Mouse (Mus musculus) liver, embryonic 11.5 days (tissue): ENCODE results near the gene Cpa4. TPM values are rescaled to one million over a fixed set of nuclear protein-coding genes. Genes with fewer than 3 reads are reported as not detected.
A peak's percentile ranks its signal among the peaks of the same experiment; 100 is the strongest.

Experiments
- ATAC-seq: fragments of 200-750 bp; cut with Nextera tagmentation; replicated peaks from 2 replicates; pipeline ENCODE4 v1.8.0; 2017; ENCODE audit warnings: moderate number of reproducible peaks, mild to moderate bottlenecking, moderate TSS enrichment, moderate library complexity; ENCODE audit not compliant: low FRiP score
- DNase-seq: peaks from one replicate; pipeline ENCODE4 v3.0.0-alpha.2; 2017; ENCODE audit warnings: low spot score
- H3K27ac ChIP-seq: fragments of 300-500 bp; sonication (generic); 2 replicates; pipeline ENCODE4 v1.5.1; 2014; ENCODE audit warnings: mild to moderate bottlenecking, low read depth, low read length, control low read depth
- H3K27me3 ChIP-seq: fragments of 300-500 bp; sonication (generic); replicated peaks from 2 replicates; pipeline ENCODE4 v1.6.1; 2014; ENCODE audit warnings: low read length, mixed read lengths; ENCODE audit not compliant: control insufficient read depth, insufficient read depth
- H3K36me3 ChIP-seq: fragments of 300-500 bp; sonication (generic); 2 replicates; pipeline ENCODE4 v1.6.1; 2014; ENCODE audit warnings: mild to moderate bottlenecking, low read length, moderate library complexity, mixed read lengths; ENCODE audit not compliant: control insufficient read depth, insufficient read depth
- H3K4me1 ChIP-seq: fragments of 300-500 bp; sonication (generic); replicated peaks from 2 replicates; pipeline ENCODE4 v1.6.1; 2014; ENCODE audit warnings: low read length, mixed read lengths; ENCODE audit not compliant: control insufficient read depth, insufficient read depth
- H3K4me2 ChIP-seq: fragments of 300-500 bp; sonication (generic); 2 replicates; pipeline ENCODE4 v1.6.1; 2014; ENCODE audit warnings: mild to moderate bottlenecking, control low read depth, moderate library complexity
- H3K4me3 ChIP-seq: fragments of 300-500 bp; sonication (generic); 2 replicates; pipeline ENCODE4 v1.5.1; 2014; ENCODE audit warnings: low read depth, low read length, control low read depth
- H3K9ac ChIP-seq: fragments of 300-500 bp; sonication (generic); 2 replicates; pipeline ENCODE4 v1.6.1; 2014; ENCODE audit warnings: low read depth, low read length, control low read depth
- H3K9me3 ChIP-seq: fragments of 300-500 bp; sonication (generic); 2 replicates; pipeline ENCODE4 v1.6.1; 2016; ENCODE audit warnings: low read length, inconsistent platforms, mixed read lengths; ENCODE audit not compliant: control insufficient read depth
- WGBS: fragments of 180-500 bp; shearing (Covaris S2); extraction: QIAGEN DNeasy Blood & Tissue Kit; methylation state at CpG from one replicate; pipeline ENCODE4 v1.1.7; 2014; 5-methylcytosine and 5-hydroxymethylcytosine counted together
- polyA plus RNA-seq: library from polyadenylated mRNA; unstranded; fragments of >200 nt; fragmentation: Nextera tagmentation; extraction: Ambion mirVana; gene quantifications from 2 replicates; pipeline ENCODE4 v1.2.1, GENCODE M21; 2014

Cpa4 gene
- polyA plus RNA-seq, 1 experiment from 2014 or later: 0.44 TPM

GRCm38 (mm10) chr6:30614251-30614650 lies 46.1 kb downstream of the Cpa4 start:
- no peaks in the 10 kb centered on the region for H3K9me3 ChIP-seq
- DNase-seq (no peak), ATAC-seq (no peak)
- WGBS: 81% methylated on average over 6 of the region's 6 CpGs
- no peak overlapping the region for H3K4me2 ChIP-seq
- no peak overlapping the region for H3K27ac ChIP-seq
- no peak overlapping the region for H3K4me3 ChIP-seq
- peaks cover 38% of the 10 kb centered on the region for H3K27me3 ChIP-seq
- peaks cover 16% of the 10 kb centered on the region for H3K4me1 ChIP-seq
- no peaks in the 10 kb centered on the region for H3K36me3 ChIP-seq
- no peak overlapping the region for H3K9ac ChIP-seq

GRCm38 (mm10) chr6:30615741-30616140 lies 47.6 kb downstream of the Cpa4 start:
- DNase-seq (no peak), ATAC-seq (no peak)
- H3K27ac ChIP-seq: no peak overlapping the region
- peaks cover 16% of the 10 kb centered on the region for H3K4me1 ChIP-seq
- no peaks in the 10 kb centered on the region for H3K9me3 ChIP-seq
- peaks cover 40% of the 10 kb centered on the region for H3K27me3 ChIP-seq
- no peaks in the 10 kb centered on the region for H3K36me3 ChIP-seq
- no peak overlapping the region for H3K4me3 ChIP-seq
- H3K4me2 ChIP-seq: no peak overlapping the region
- WGBS: 41% methylated on average over 4 of the region's 4 CpGs
- H3K9ac ChIP-seq: no peak overlapping the region

GRCm38 (mm10) chr6:30616491-30616941 lies 48.3 kb downstream of the Cpa4 start:
- H3K9me3 ChIP-seq: no peaks in the 10 kb centered on the region
- H3K4me3 ChIP-seq: no peak overlapping the region
- H3K4me2 ChIP-seq: peak overlapping the region; percentile 33; the same call in 1 of the 2 replicates
- no peak for DNase-seq
- no peak for ATAC-seq
- H3K27me3 ChIP-seq: peaks cover 40% of the 10 kb centered on the region
- H3K27ac ChIP-seq: no peak overlapping the region; the same call in 1 of the 2 replicates
- WGBS: 7% methylated on average over 8 of the region's 8 CpGs
- no peak overlapping the region for H3K9ac ChIP-seq
- no peaks in the 10 kb centered on the region for H3K36me3 ChIP-seq
- H3K4me1 ChIP-seq: peaks cover 16% of the 10 kb centered on the region

- H3K27ac ChIP-seq: no peak overlapping the region
- no peak overlapping the region for H3K9ac ChIP-seq
- peaks cover 16% of the 10 kb centered on the region for H3K4me1 ChIP-seq
- H3K9me3 ChIP-seq: no peaks in the 10 kb centered on the region
- H3K4me3 ChIP-seq: peak overlapping the region; percentile 20; the same call in 1 of the 2 replicates
- peaks cover 36% of the 10 kb centered on the region for H3K27me3 ChIP-seq
- no peaks in the 10 kb centered on the region for H3K36me3 ChIP-seq
- H3K4me2 ChIP-seq: peak overlapping the region; percentile 33
- 9% methylated on average over 13 of the region's 13 CpGs for WGBS
- ATAC-seq (no peak), DNase-seq (no peak)
Measured at GRCm38 (mm10) chr6:30617020-30617958, 49.1 kb downstream of the Cpa4 start.

- ATAC-seq (no peak), DNase-seq (no peak)
- WGBS: 10% methylated on average over 18 of the region's 18 CpGs
- H3K27me3 ChIP-seq: peaks cover 36% of the 10 kb centered on the region
- H3K36me3 ChIP-seq: no peaks in the 10 kb centered on the region
- peak overlapping the region; percentile 20; the same call in 1 of the 2 replicates for H3K4me3 ChIP-seq
- no peak overlapping the region for H3K9ac ChIP-seq
- H3K4me2 ChIP-seq: peak overlapping the region; percentile 38
- H3K9me3 ChIP-seq: no peaks in the 10 kb centered on the region
- H3K4me1 ChIP-seq: peaks cover 16% of the 10 kb centered on the region
- no peak overlapping the region for H3K27ac ChIP-seq
Measured at GRCm38 (mm10) chr6:30617959-30618590, 49.9 kb downstream of the Cpa4 start.

GRCm38 (mm10) chr6:30618735-30619134 lies 50.6 kb downstream of the Cpa4 start:
- Histone ChIP-seq H3K9ac (no peak overlapping the region), H3K27me3 (peaks cover 36% of the 10 kb centered on the region), H3K9me3 (no peaks in the 10 kb centered on the region), H3K36me3 (no peaks in the 10 kb centered on the region), H3K27ac (no peak overlapping the region), H3K4me2 (no peak overlapping the region), H3K4me1 (peaks cover 16% of the 10 kb centered on the region), H3K4me3 (no peak overlapping the region)
- 47% methylated on average over 6 of the region's 6 CpGs for WGBS
- DNase-seq (no peak), ATAC-seq (no peak)

- ATAC-seq (no peak), DNase-seq (no peak)
- Histone ChIP-seq H3K4me3 (no peak overlapping the region), H3K9ac (no peak overlapping the region), H3K27ac (no peak overlapping the region), H3K36me3 (no peaks in the 10 kb centered on the region), H3K27me3 (peaks cover 36% of the 10 kb centered on the region), H3K4me2 (no peak overlapping the region), H3K9me3 (no peaks in the 10 kb centered on the region), H3K4me1 (peaks cover 16% of the 10 kb centered on the region)
- 69% methylated on average over 5 of the region's 5 CpGs for WGBS
Measured at GRCm38 (mm10) chr6:30619606-30620005, 51.4 kb downstream of the Cpa4 start.

- WGBS: 69% methylated on average over 4 of the region's 4 CpGs
- Histone ChIP-seq H3K9me3 (no peaks in the 10 kb centered on the region), H3K9ac (no peak overlapping the region), H3K36me3 (no peaks in the 10 kb centered on the region), H3K4me2 (no peak overlapping the region), H3K4me3 (no peak overlapping the region), H3K27ac (no peak overlapping the region), H3K4me1 (peaks cover 16% of the 10 kb centered on the region), H3K27me3 (peaks cover 30% of the 10 kb centered on the region)
- no peak for DNase-seq
- no peak for ATAC-seq
Measured at GRCm38 (mm10) chr6:30620591-30620990, 52.4 kb downstream of the Cpa4 start.
